Mouse (Mus musculus) hindbrain, embryonic 10.5 days (tissue): Measurements from ENCODE around the gene Upf3a. TPM values are rescaled to one million over a fixed set of nuclear protein-coding genes. Genes with fewer than 3 reads are reported as not detected.
A peak's percentile ranks its signal among the peaks of the same experiment; 100 is the strongest.
"Not testable (repeated sequence)": the region's sequence is repeated elsewhere in the genome, so short reads cannot be mapped to it uniquely, and the experiment has no call there.

Experiments
- DNase-seq: peaks from one replicate; pipeline ENCODE4 v3.0.0-alpha.2; 2017; ENCODE audit warnings: low spot score
- H3K27ac ChIP-seq: fragments of 300-500 bp; sonication (generic); 2 replicates; pipeline ENCODE4 v1.5.1; 2016; ENCODE audit warnings: mild to moderate bottlenecking, moderate library complexity
- H3K27me3 ChIP-seq: fragments of 300-500 bp; sonication (generic); 2 replicates; pipeline ENCODE4 v1.6.1; 2016; ENCODE audit warnings: mild to moderate bottlenecking; ENCODE audit not compliant: poor library complexity, insufficient read depth, severe bottlenecking
- H3K36me3 ChIP-seq: fragments of 300-500 bp; sonication (generic); 2 replicates; pipeline ENCODE4 v1.6.1; 2016; ENCODE audit warnings: mild to moderate bottlenecking, moderate library complexity
- H3K4me1 ChIP-seq: fragments of 300-500 bp; sonication (generic); replicated peaks from 2 replicates; pipeline ENCODE4 v1.6.1; 2016; ENCODE audit warnings: mild to moderate bottlenecking
- H3K4me3 ChIP-seq: fragments of 300-500 bp; sonication (generic); 2 replicates; pipeline ENCODE4 v1.5.1; 2016; ENCODE audit warnings: mild to moderate bottlenecking, moderate library complexity
- H3K9me3 ChIP-seq: fragments of 300-500 bp; sonication (generic); 2 replicates; pipeline ENCODE4 v1.6.1; 2016; ENCODE audit warnings: mild to moderate bottlenecking, moderate library complexity
- WGBS: fragments of 180-500 bp; shearing (Covaris S2); methylation state at CpG from one replicate; pipeline ENCODE4 v1.1.7; 2016; 5-methylcytosine and 5-hydroxymethylcytosine counted together
- polyA plus RNA-seq: library from polyadenylated mRNA; unstranded; fragments of >200 nt; fragmentation: Nextera tagmentation; extraction: Ambion mirVana; gene quantifications from 2 replicates; pipeline ENCODE4 v1.2.1, GENCODE M21; 2016

The Upf3a gene
- polyA plus RNA-seq, 1 experiment from 2014 or later = 36.0 TPM

GRCm38 (mm10) chr8:13785764-13786299, 417 bp downstream of the Upf3a start:
- Histone ChIP-seq H3K4me3 (peak overlapping the region; percentile 75), H3K9me3 (no peaks in the 10 kb centered on the region), H3K36me3 (peaks cover 46% of the 10 kb centered on the region), H3K27ac (peak overlapping the region; percentile 99), H3K4me1 (peaks cover 15% of the 10 kb centered on the region), H3K27me3 (no peaks in the 10 kb centered on the region)
- under 1% methylated on average over 47 of the region's 47 CpGs for WGBS
- DNase-seq = peak; percentile 98

- Histone ChIP-seq H3K36me3 (peaks cover 56% of the 10 kb centered on the region), H3K4me1 (peaks cover 10% of the 10 kb centered on the region), H3K9me3 (no peaks in the 10 kb centered on the region), H3K27me3 (no peaks in the 10 kb centered on the region), H3K4me3 (no peak overlapping the region), H3K27ac (no peak overlapping the region)
- WGBS = 93% methylated on average over 8 of the region's 8 CpGs
- DNase-seq = no peak
Measured at GRCm38 (mm10) chr8:13789606-13790005, 4.2 kb downstream of the Upf3a start.

GRCm38 (mm10) chr8:13793097-13793745, 7.8 kb downstream of the Upf3a start:
- no peak overlapping the region for H3K4me3 ChIP-seq
- peaks cover 80% of the 10 kb centered on the region for H3K36me3 ChIP-seq
- no peaks in the 10 kb centered on the region for H3K27me3 ChIP-seq
- 94% methylated on average over 8 of the region's 8 CpGs for WGBS
- no peak overlapping the region for H3K27ac ChIP-seq
- no peaks in the 10 kb centered on the region for H3K4me1 ChIP-seq
- DNase-seq = no peak
- no peaks in the 10 kb centered on the region for H3K9me3 ChIP-seq

GRCm38 (mm10) chr8:13793746-13794101, 8.3 kb downstream of the Upf3a start:
- 94% methylated on average over 11 of the region's 11 CpGs for WGBS
- H3K27me3 ChIP-seq = no peaks in the 10 kb centered on the region
- no peak overlapping the region for H3K27ac ChIP-seq
- peaks cover 80% of the 10 kb centered on the region for H3K36me3 ChIP-seq
- no peaks in the 10 kb centered on the region for H3K9me3 ChIP-seq
- no peaks in the 10 kb centered on the region for H3K4me1 ChIP-seq
- DNase-seq = no peak
- no peak overlapping the region for H3K4me3 ChIP-seq

GRCm38 (mm10) chr8:13797676-13798075, 12.3 kb downstream of the Upf3a start:
- H3K36me3 ChIP-seq = peaks cover 58% of the 10 kb centered on the region
- H3K27ac ChIP-seq = no peak overlapping the region
- no peaks in the 10 kb centered on the region for H3K9me3 ChIP-seq
- 96% methylated on average over 5 of the region's 5 CpGs for WGBS
- no peaks in the 10 kb centered on the region for H3K27me3 ChIP-seq
- DNase-seq = no peak
- H3K4me1 ChIP-seq = peaks cover 4% of the 10 kb centered on the region
- no peak overlapping the region for H3K4me3 ChIP-seq

- 92% methylated on average over 5 of the region's 5 CpGs for WGBS
Measured at GRCm38 (mm10) chr8:13799566-13799965, 14.2 kb downstream of the Upf3a start.

GRCm38 (mm10) chr8:13828598-13829172, 43.3 kb downstream of the Upf3a start:
- no peak overlapping the region for H3K27ac ChIP-seq
- WGBS = 83% methylated on average over 7 of the region's 7 CpGs
- DNase-seq = no peak
- H3K4me3 ChIP-seq = no peak overlapping the region
- H3K36me3 ChIP-seq = no peaks in the 10 kb centered on the region
- no peaks in the 10 kb centered on the region for H3K27me3 ChIP-seq
- H3K9me3 ChIP-seq = no peaks in the 10 kb centered on the region
- no peaks in the 10 kb centered on the region for H3K4me1 ChIP-seq

More at GRCm38 (mm10) chr8:13799566-13799965, 14.2 kb downstream of the Upf3a start:
- Histone ChIP-seq H3K36me3 (peaks cover 44% of the 10 kb centered on the region), H3K27me3 (no peaks in the 10 kb centered on the region), H3K27ac (no peak overlapping the region), H3K9me3 (no peaks in the 10 kb centered on the region), H3K4me1 (peaks cover 4% of the 10 kb centered on the region), H3K4me3 (no peak overlapping the region)
- no peak for DNase-seq

GRCm38 (mm10) chr8:13838289-13838688, 52.9 kb downstream of the Upf3a start, which contains the start of gene AF366264:
AF366264 (minus strand) TSS chr8:13838389.
- H3K36me3 ChIP-seq, DNase-seq, H3K4me3 ChIP-seq, H3K9me3 ChIP-seq, H3K27me3 ChIP-seq, H3K4me1 ChIP-seq, H3K27ac ChIP-seq: not testable (repeated sequence)
- 91% methylated on average over 5 of the region's 5 CpGs for WGBS

- not testable (repeated sequence) for H3K27me3 ChIP-seq, H3K36me3 ChIP-seq, H3K4me1 ChIP-seq, DNase-seq, H3K4me3 ChIP-seq, H3K27ac ChIP-seq, H3K9me3 ChIP-seq
- 89% methylated on average over 1 of the region's 1 CpGs for WGBS
Measured at GRCm38 (mm10) chr8:13843286-13843685, 57.9 kb downstream of the Upf3a start.

Other genes starting within 250 kb of the Upf3a start
- gene 1700029H14Rik, start 223.2 kb upstream of the Upf3a start, polyA plus RNA-seq = not detected in 2 replicates
- 28.8 and 31.8 TPM in 2 replicates for gene Rasa3, start 108.0 kb upstream of the Upf3a start, polyA plus RNA-seq
- gene Cfap97d2, start 79.7 kb upstream of the Upf3a start, polyA plus RNA-seq = 0.90 and 2.5 TPM in 2 replicates
- 210 and 212 TPM in 2 replicates for gene Cdc16, start 27.9 kb upstream of the Upf3a start, polyA plus RNA-seq
- not detected in 2 replicates for gene AF366264, start 52.8 kb downstream of the Upf3a start, polyA plus RNA-seq
- 45.5 and 47.0 TPM in 2 replicates for gene Champ1, start 84.0 kb downstream of the Upf3a start, polyA plus RNA-seq
- gene Coprs, start 104.7 kb downstream of the Upf3a start, polyA plus RNA-seq = 79.7 and 85.8 TPM in 2 replicates